Mouse (Mus musculus) yolk sac, embryonic 10.5 days (tissue): Measurements from ENCODE around the gene Shisa7.
"Not testable (repeated sequence)": the region's sequence is repeated elsewhere in the genome, so short reads cannot be mapped to it uniquely, and the experiment has no call there.

Experiments used
- DNase-seq: peaks from one replicate; pipeline ENCODE4 v3.0.0-alpha.2; 2017; ENCODE audit warnings: low spot score

The Shisa7 gene

GRCm38 (mm10) chr7:4844245-4844916 lies at the start of gene Shisa7:
Gene Shisa7 (minus strand): TSS chr7:4844696.
- peak; percentile 19 for DNase-seq

- DNase-seq = no peak
Observed at GRCm38 (mm10) chr7:4886680-4887079, 42.2 kb upstream of the Shisa7 start.

GRCm38 (mm10) chr7:4879036-4879435 lies 34.5 kb upstream of the Shisa7 start:
- not testable (repeated sequence) for DNase-seq

GRCm38 (mm10) chr7:4878186-4878585 lies 33.7 kb upstream of the Shisa7 start:
- DNase-seq = no peak

GRCm38 (mm10) chr7:4877226-4877625 lies 32.7 kb upstream of the Shisa7 start:
- DNase-seq = no peak

GRCm38 (mm10) chr7:4876753-4877221 lies 32.3 kb upstream of the Shisa7 start, which contains the start of gene Isoc2a:
Gene Isoc2a (plus strand): TSS chr7:4877153.
- DNase-seq = peak; percentile 96

GRCm38 (mm10) chr7:4870133-4870532 lies 25.6 kb upstream of the Shisa7 start, which contains the start of gene Isoc2b:
Gene Isoc2b (minus strand): TSS chr7:4870258.
- DNase-seq = no peak

GRCm38 (mm10) chr7:4866631-4867180 lies 22.2 kb upstream of the Shisa7 start:
- DNase-seq = no peak

GRCm38 (mm10) chr7:4865579-4866493 lies 21.3 kb upstream of the Shisa7 start:
- peak; percentile 97 for DNase-seq

GRCm38 (mm10) chr7:4865090-4865489 lies 20.6 kb upstream of the Shisa7 start:
- peak; percentile 43 for DNase-seq

GRCm38 (mm10) chr7:4864130-4864845 lies 19.8 kb upstream of the Shisa7 start:
- DNase-seq = no peak

GRCm38 (mm10) chr7:4863541-4864080 lies 19.1 kb upstream of the Shisa7 start:
- no peak for DNase-seq

- no peak for DNase-seq
Observed at GRCm38 (mm10) chr7:4863041-4863440, 18.5 kb upstream of the Shisa7 start.

GRCm38 (mm10) chr7:4860926-4861325 lies 16.4 kb upstream of the Shisa7 start:
- DNase-seq = not testable (repeated sequence)

GRCm38 (mm10) chr7:4859418-4859978 lies 15.0 kb upstream of the Shisa7 start:
- no peak for DNase-seq

GRCm38 (mm10) chr7:4857321-4857720 lies 12.8 kb upstream of the Shisa7 start:
- DNase-seq = no peak

GRCm38 (mm10) chr7:4856508-4856907 lies 12.0 kb upstream of the Shisa7 start:
- DNase-seq = no peak

- DNase-seq = no peak
Observed at GRCm38 (mm10) chr7:4853613-4854012, 9.1 kb upstream of the Shisa7 start.

GRCm38 (mm10) chr7:4851315-4851688 lies 6.8 kb upstream of the Shisa7 start:
- no peak for DNase-seq

- no peak for DNase-seq
Observed at GRCm38 (mm10) chr7:4850621-4851314, 6.3 kb upstream of the Shisa7 start.

- DNase-seq = no peak
Observed at GRCm38 (mm10) chr7:4849372-4849771, 4.9 kb upstream of the Shisa7 start.
